Mouse (Mus musculus) fibroblast of lung, adult 2 months (primary cell): Measurements from ENCODE around the gene Tmbim6.

Experiments
- DNase-seq: peaks from one replicate; pipeline ENCODE4 v3.0.0-alpha.2; 2011; ENCODE audit warnings: low read depth

Gene Tmbim6

GRCm38 (mm10) chr15:99392486-99393385, at the start of gene Tmbim6:
TSS of gene Tmbim6 (plus strand) at chr15:99392882.
- DNase-seq, result peak; percentile 100

DNA sequence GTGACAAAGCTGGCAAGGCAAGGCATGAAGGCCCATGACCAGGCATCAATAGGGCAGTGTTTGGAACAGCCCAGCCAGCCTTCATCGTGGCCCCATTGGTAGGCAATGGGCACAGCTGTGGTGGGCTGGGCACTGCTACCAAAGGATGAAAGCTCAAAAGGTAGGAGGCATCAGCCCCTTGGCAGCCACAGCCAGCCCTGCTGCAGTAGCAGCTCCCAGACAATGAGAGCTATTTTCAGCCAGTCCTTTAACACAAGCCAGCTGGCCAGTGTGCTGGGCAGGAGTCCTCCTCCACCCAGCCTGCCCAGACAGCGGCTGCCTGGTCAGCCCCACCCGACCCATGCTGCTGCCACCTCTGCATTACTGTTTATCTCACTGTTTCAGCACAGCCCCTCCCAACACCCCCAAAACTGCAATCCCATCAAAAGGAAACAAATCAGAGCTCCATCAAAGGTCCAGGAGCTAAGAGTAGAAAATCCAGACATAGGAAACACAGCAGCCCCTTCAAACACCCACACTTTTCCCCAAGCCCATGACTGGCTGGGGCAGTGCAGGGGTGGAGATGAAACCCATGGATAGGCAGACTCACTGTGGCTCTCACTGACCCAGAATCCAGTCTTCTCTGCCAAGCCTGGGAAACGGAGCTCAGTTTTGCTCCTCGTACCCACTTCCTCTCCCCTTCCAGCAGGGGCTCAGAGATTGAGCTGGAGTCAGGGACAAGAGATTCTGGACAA, 49.1 kb upstream of the Tmbim6 start:
- peak; percentile 91 for DNase-seq

- DNase-seq, result peak; percentile 68
Observed at GRCm38 (mm10) chr15:99344148-99344870, 48.4 kb upstream of the Tmbim6 start.

- DNase-seq, result peak; percentile 57
Observed at GRCm38 (mm10) chr15:99344961-99345360, 47.7 kb upstream of the Tmbim6 start.

DNA sequence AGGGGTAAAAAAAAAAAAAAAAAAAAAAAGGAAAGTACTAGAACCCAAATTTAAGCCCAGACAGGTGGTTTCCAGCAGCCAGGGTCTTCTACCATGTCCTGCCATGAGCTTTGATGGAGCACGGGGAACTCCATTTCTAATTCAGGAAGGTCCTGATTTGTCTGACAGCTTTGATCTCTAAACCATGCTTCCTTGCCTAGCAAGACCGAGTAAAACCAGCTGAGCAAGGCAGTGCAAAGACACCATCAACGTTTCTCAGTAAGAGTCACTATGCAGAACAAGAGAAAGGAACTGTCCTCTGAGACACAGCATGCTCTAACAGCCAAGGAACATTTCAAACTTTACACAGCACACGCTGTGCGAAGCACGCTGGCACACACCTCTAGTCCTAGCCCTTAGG, 41.1 kb upstream of the Tmbim6 start:
- DNase-seq, result no peak

GRCm38 (mm10) chr15:99352306-99352705, 40.4 kb upstream of the Tmbim6 start:
- DNase-seq, result no peak

DNA sequence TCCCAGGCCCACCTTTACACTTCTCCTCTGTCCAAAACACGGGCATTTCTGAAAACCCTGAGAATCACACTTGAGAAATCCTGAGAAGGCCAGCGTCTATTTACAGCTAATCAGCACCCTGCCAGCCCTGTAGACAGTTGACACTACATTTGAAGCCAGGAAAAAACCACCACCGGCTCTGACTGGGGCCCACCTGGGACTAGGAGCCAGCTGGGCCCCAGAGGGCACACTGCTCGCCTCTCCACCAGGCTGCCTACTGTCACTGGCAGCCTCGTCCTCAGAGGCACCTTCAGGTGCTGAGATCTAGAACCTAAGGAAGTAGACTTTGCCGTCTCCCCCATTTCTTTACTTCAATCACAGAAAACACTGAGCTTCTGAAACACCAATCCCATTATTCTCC, 37.0 kb upstream of the Tmbim6 start:
- no peak for DNase-seq

DNA sequence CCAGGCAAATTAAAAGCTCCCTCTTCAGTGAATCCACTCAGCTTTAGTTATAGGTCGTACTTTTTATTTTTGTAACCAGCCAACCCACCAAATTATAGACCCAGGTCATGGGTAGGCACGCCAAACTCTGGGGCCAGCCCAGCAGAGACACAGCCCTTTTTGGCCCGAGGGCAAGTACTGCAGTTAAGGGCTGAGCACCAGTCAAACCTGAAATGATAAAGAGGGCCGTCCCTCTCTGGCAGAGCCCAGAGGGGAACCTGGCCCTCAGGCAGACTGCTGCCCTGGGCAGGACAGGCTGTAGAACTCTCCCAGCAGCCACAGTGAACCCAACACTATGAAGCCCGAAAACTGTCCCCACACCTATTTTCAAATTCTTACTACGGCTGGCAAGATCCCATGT, 36.2 kb upstream of the Tmbim6 start:
- DNase-seq, result no peak

- peak; percentile 76 for DNase-seq
Observed at GRCm38 (mm10) chr15:99358952-99359351, 33.7 kb upstream of the Tmbim6 start.

GRCm38 (mm10) chr15:99364022-99364530, 28.6 kb upstream of the Tmbim6 start:
- DNase-seq, result no peak

DNA sequence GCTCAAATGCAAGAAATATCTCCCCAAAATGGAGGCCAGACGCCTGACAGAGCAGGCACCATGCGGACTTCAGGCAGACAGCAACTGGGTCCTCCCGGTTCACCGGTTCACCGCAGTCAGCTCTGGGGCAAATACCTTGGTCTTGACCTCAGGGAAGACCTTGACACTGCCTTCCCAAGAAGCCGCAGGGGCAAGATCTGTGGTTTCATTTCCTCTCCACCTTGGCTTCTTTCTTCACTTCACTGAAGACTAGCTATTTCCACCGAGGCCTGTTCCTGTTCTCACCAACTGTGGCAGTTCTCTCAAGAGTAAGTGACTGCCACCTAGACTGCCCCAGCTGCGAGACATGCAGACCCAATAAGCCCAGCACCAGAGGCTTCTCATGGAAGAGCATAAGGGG, 27.8 kb upstream of the Tmbim6 start:
- DNase-seq, result no peak

DNA sequence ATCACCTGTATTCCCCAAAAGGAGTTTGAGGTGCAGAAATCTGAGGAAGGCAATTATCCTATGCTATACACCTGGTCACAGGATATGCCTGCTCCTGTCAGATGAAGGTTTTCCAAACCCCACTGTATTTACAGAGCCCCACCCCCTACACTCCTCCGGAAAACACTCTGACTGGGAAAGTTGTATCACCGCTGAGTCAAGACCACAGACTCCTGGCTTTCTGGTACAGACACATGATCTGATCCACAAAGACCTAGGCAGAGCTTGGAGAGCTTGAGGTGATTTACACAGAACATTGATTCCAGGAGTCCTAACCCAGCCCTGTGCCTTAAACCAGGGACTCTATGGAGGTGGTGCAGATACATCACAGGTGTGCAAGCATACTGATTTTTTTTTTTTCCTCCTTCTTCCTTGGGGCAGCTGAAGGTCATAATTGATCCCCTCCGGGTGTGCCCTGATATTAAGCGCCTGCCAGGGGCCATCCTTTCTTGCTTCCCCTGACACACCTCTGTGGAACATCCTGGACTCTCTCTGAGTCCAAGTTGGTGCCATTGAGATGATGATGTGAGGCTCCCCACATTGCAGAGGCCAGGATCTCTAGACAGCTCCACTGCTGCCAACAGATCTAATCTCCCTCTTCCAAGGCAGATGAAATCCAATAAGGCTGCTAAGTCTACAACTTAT, 24.0 kb upstream of the Tmbim6 start:
- DNase-seq, result peak; percentile 82

DNA sequence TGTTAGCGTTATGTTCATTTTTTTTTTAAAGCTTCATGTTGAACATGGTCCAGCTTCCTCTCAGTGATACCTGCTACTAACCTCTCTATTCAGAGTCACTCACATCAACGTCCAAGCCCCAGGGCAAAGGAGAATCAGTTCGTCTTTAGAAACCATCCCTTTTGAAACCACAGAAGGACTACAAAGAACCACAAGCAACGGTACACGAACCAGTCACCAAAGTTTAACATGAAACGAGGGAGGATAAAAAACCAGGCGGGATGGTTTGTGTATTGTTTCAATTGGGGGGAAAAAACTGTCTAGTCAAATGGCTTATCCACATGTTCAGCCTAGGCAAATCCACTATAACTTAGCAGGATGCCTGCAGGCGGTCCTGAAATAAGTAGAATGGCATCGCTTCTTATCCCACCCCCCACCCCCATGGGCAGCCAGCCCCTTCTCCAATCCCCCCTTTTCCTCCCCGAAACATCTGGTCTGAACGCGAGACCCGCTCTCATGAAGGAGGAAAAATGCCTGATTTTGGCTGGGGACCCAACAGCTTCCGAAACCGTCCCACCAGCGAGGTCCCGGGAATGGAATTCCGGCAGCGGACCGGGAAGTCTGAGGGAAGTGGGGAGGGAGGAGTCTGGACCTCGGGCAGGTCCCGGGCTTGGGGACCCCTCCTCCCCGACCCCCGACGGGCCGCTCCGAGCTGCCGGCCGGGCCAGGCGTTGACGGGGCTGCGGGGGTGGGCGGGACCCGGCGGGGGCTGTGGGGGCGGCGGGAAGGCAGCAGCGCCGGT, 23.1 kb upstream of the Tmbim6 start:
- no peak for DNase-seq

DNA sequence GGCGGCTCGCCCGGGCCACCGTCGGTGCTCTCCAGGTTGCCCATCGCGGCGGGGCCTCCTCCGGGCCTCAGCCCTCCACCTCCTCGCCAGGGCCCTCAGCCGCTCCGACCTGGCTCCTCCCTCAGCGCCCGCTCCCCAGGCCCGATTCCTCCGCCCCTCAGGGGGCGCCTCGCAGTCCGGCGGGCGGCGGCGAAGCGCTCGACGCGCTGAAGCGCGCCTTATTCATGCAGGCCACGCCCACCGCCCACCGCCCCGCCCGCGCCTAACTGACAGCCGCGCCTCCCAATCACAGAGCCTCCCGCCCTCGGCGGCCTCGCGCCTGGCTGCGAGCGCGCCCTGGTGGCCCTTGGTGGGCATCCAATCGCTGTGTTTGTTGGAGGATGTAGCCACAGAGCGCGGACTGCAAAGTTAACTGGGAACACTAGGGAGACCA, 22.4 kb upstream of the Tmbim6 start, which contains the start of gene Fmnl3:
Gene Fmnl3 (minus strand): TSS at position 224 of the 433 bp plus-strand sequence.
- DNase-seq, result peak; percentile 57

GRCm38 (mm10) chr15:99371526-99372340, 20.9 kb upstream of the Tmbim6 start:
- no peak for DNase-seq

GRCm38 (mm10) chr15:99372761-99373160, 19.9 kb upstream of the Tmbim6 start:
- DNase-seq, result no peak

DNA sequence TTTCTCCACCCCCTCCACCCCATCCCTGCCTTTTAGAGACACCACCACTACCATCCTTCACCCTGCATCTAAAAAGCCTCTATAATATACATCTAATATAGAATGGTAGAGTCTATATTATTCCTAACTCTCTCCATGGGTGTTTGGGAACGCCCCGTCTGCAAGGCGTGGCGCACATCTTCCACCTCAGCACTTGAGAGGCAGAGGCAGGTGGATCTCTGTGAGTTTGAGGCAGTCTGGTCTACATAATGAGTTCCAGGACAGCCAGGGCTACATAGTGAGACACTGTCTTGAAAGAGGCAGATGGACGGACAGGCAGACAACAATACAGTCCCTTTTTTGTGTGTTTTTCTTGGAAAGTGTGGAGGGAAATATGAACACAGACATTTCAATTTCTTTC, 17.6 kb upstream of the Tmbim6 start:
- DNase-seq, result no peak

DNA sequence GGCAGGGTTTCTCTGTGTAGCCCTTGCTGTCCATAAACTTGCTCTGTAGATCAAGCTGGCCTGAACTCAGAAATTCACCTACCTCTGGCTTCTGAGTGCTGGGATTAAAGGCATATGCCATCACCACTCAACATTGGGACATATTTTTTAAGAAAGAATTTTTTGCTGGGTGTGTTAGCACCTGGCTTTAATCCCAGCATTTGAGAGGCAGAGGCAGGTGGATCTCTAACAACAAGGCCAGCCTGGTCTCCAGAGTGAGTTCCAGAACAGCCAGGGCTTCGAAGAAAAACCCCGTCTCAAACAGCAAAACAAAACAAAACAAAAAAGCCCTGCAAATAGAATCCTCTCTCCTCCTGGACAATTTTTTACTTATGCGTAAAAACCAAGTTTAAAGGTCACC, 17.1 kb upstream of the Tmbim6 start:
- DNase-seq, result no peak

- DNase-seq, result no peak
Observed at GRCm38 (mm10) chr15:99376240-99376639, 16.4 kb upstream of the Tmbim6 start.

- DNase-seq, result no peak
Observed at GRCm38 (mm10) chr15:99382893-99383292, 9.8 kb upstream of the Tmbim6 start.
